Mouse (Mus musculus) left cerebral cortex, adult 18-20 months (tissue): ENCODE results near the gene Acsm3. TPM values are rescaled to one million over a fixed set of nuclear protein-coding genes. Genes with fewer than 3 reads are reported as not detected.

ENCODE experiments used
- DNase-seq, 2 experiments: peaks; one replicate each; pipeline ENCODE4 v3.0.0; 2021 to 2022; ENCODE audit warnings: low spot score in 2 of 2, mixed read lengths in 1 of 2
- total RNA-seq, 2 experiments: library from RNA; stranded (reverse); gene quantifications; 2 replicates each; pipeline ENCODE4 v1.2.3; 2021

Acsm3 gene
- total RNA-seq, 2 experiments from 2014 or later: not detected

- DNase-seq: no peak
Observed at GRCm38 (mm10) chr7:119795311-119795710, 34.6 kb downstream of the Acsm3 start.

GRCm38 (mm10) chr7:119800488-119800887 lies 39.8 kb downstream of the Acsm3 start:
- DNase-seq: no peak

GRCm38 (mm10) chr7:119800991-119801390 lies 40.3 kb downstream of the Acsm3 start:
- DNase-seq: no peak

DNA sequence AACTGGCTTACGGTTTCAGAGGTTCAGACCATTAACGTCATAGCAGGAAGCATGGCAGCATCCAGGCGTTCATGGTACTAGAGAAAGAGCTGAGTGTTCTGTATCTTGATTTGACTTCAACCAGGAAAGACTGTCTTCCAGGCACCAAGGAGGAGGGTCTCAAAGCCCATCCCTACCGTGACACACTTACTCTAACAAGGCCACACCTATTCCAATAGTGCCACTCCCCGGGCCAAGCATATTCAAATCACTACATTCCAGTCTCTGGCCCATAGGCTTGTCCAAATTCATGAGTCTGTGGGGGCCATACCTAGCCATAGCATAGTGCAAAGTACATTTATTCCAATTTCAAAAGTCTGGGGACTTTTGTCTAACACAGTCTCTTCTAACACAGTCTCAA lies 46.7 kb downstream of the Acsm3 start:
- DNase-seq: no peak

GRCm38 (mm10) chr7:119808723-119809122 lies 48.0 kb downstream of the Acsm3 start:
- DNase-seq: no peak

- no peak for DNase-seq
Observed at GRCm38 (mm10) chr7:119835371-119835770, 74.6 kb downstream of the Acsm3 start.

DNA sequence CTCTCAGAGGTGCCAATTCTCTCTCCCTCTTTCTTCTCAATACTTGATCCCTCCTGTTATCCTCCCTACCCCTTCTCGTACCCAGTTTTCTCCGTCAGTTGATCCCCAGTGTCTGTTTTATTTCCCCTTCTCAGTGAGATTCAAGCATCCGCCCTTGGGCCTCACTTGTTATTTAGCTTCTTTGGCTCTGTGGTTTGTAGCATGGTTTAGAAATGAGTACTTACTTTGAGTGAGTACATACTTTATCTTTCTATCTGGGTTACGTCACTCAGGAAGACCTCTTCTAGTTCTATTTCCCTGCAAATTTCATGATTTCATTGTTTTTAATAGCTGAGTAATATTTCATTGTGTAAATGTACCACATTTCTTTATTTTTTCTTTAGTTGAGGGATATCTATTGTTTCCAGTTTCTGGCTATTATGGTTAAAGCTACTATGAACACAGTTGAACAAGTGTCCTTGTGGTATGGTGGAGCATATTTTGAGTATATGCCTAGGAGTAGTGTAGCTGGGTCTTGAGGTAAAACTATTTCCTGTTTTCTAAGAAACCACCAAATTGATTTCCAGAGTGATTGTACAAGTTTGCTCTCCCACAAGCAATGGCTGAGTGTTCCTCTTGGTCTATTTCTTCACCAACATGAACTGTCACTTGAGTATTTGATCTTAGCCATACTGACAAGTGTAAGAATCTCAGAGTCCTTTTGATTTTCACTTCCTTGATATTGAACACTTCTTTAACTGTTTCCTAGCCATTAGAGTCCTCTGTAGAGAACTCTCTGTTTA lies 75.5 kb downstream of the Acsm3 start:
- DNase-seq: no peak

Other genes with a start within 250 kb of the Acsm3 start
- gene Acsm5, start 241.5 kb upstream of the Acsm3 start, total RNA-seq: 1 to 10 TPM in 1 of 2 experiments, under 1 TPM in 1; 0.73 to 1.5 TPM
- not detected for gene Pdilt, start 237.4 kb upstream of the Acsm3 start, total RNA-seq
- not detected for gene Acsm2, start 206.6 kb upstream of the Acsm3 start, total RNA-seq
- gene Acsm1, start 153.9 kb upstream of the Acsm3 start, total RNA-seq: not detected
- gene Acsm4, start 70.9 kb upstream of the Acsm3 start, total RNA-seq: not detected
- 10 to 100 TPM; 48.3 to 50.7 TPM for gene Thumpd1, start 40.1 kb upstream of the Acsm3 start, total RNA-seq
- gene Rexo5, start 33.1 kb downstream of the Acsm3 start, total RNA-seq: 1 to 10 TPM; 2.3 TPM
- gene Eri2, start 33.1 kb downstream of the Acsm3 start, total RNA-seq: 1 to 10 TPM; 8.8 TPM
- 10 to 100 TPM; 13.5 to 13.8 TPM for gene Lyrm1, start 134.9 kb downstream of the Acsm3 start, total RNA-seq
- gene Dcun1d3, start 135.4 kb downstream of the Acsm3 start, total RNA-seq: 10 to 100 TPM; 30.9 to 31.3 TPM